Comparison of ENCODE assay signal across 27 mouse cellular contexts in genomic region chr9:111072971-111073370, GRCm38 (mm10). TPM values are rescaled to one million over a fixed set of nuclear protein-coding genes. Genes with fewer than 3 reads are reported as not detected.
"Had no signal": no experiment of that assay in that cellular context is flagged by ENCODE, and none has a peak within 500 bp of the region (broad histone marks: within the 10 kb centered on the region; RNA-seq: fewer than 3 reads in every experiment).

No protein-coding gene starts in this region.

- H3K4me3 ChIP-seq: gastrocnemius, adult 2 months; heart, embryonic 10.5 days; heart, embryonic 12.5 days; hindbrain, embryonic 10.5 days; hindbrain, embryonic 12.5 days; intestine, embryonic 15.5 days; layer of hippocampus, adult 2 months; left cerebral cortex, adult 2 months; limb, embryonic 10.5 days; limb, embryonic 12.5 days; liver, embryonic 13.5 days; liver, embryonic 15.5 days had no signal

- ATAC-seq: hindbrain, embryonic 16.5 days; inflammation-experienced regulatory T-cells, adult 6 months; intestine, embryonic 15.5 days; intestine, postnatal 0 days; liver, postnatal 0 days had no signal

- DNase-seq: gastrocnemius, adult 2 months; gastrocnemius, postnatal 10 days; gastrocnemius, postnatal 25 days; heart, postnatal 10 days; heart, postnatal 4 days; kidney, adult 2 months; kidney, adult 9 months; kidney, postnatal 10 days; kidney, postnatal 25 days; kidney, postnatal 4 days; liver; liver, embryonic 13.5 days; liver, postnatal 0 days had no signal

- H3K9me3 ChIP-seq: intestine, embryonic 15.5 days; limb, embryonic 10.5 days; liver, embryonic 13.5 days; liver, embryonic 15.5 days had no signal

- H3K9ac ChIP-seq: heart, embryonic 12.5 days; hindbrain, embryonic 12.5 days; hindbrain, embryonic 14.5 days; intestine, embryonic 15.5 days; limb, embryonic 12.5 days; liver, embryonic 13.5 days; liver, embryonic 15.5 days; liver, postnatal 0 days had no signal

- H3K36me3 ChIP-seq: heart, embryonic 10.5 days; heart, embryonic 12.5 days; hindbrain, embryonic 10.5 days; hindbrain, embryonic 12.5 days; intestine, embryonic 15.5 days; limb, embryonic 10.5 days; limb, embryonic 12.5 days; liver, embryonic 13.5 days; liver, embryonic 15.5 days had no signal

- H3K27ac ChIP-seq: gastrocnemius, adult 2 months; heart, embryonic 10.5 days; hindbrain, embryonic 10.5 days; hindbrain, embryonic 12.5 days; hindbrain, embryonic 14.5 days; intestine, embryonic 15.5 days; layer of hippocampus, adult 2 months; left cerebral cortex, adult 2 months; limb, embryonic 10.5 days; limb, embryonic 12.5 days; liver, embryonic 13.5 days; liver, embryonic 15.5 days had no signal

- H3K27me3 ChIP-seq: heart, embryonic 12.5 days; hindbrain, embryonic 12.5 days; intestine, embryonic 15.5 days; limb, embryonic 12.5 days had no signal

- H3K4me1 ChIP-seq: heart, embryonic 12.5 days; intestine, embryonic 15.5 days; liver, embryonic 15.5 days had no signal

- H3K4me2 ChIP-seq: heart, embryonic 12.5 days; hindbrain, embryonic 12.5 days; hindbrain, embryonic 14.5 days; intestine, embryonic 15.5 days; limb, embryonic 12.5 days; liver, embryonic 13.5 days; liver, embryonic 15.5 days had no signal

RNA-seq across cellular contexts. Expression of gene Ltf, which starts 53.9 kb away (rescaled TPM):
- total RNA-seq: gastrocnemius, adult 2 months; gastrocnemius, postnatal 25 days; layer of hippocampus, adult 2 months had no signal
- polyA plus RNA-seq: limb, embryonic 10.5 days had no signal
